Mouse (Mus musculus): ENCODE results near the gene Sult2a8. TPM values are rescaled to one million over a fixed set of nuclear protein-coding genes. Genes with fewer than 3 reads are reported as not detected.
"Not testable (repeated sequence)": the region's sequence is repeated elsewhere in the genome, so short reads cannot be mapped to it uniquely, and the experiment has no call there.

Gene Sult2a8
- not detected for total RNA-seq (2021)

- DNase-seq = no peak
- intact Hi-C loops (cut with DNase I) = no loop called here
Observed at GRCm38 (mm10) chr7:14446534-14446933, at the start of gene Sult2a8. Gene Sult2a8, minus strand, starts transcription at chr7:14446769.

- DNase-seq = no peak
- intact Hi-C loops (cut with DNase I) = no loop called here
Observed at GRCm38 (mm10) chr7:14494130-14494529, 47.6 kb upstream of the Sult2a8 start, which contains the start of gene Sult2a7. Gene Sult2a7, minus strand, starts transcription at chr7:14494230.

GRCm38 (mm10) chr7:14492886-14493285 is 46.3 kb upstream of the Sult2a8 start:
- no peak for DNase-seq
- intact Hi-C loops (cut with DNase I) = no loop called here

- intact Hi-C loops (cut with DNase I) = no loop called here
- DNase-seq = no peak
Observed at GRCm38 (mm10) chr7:14439581-14439980, 7.0 kb downstream of the Sult2a8 start.

GRCm38 (mm10) chr7:14438484-14438883 is 8.1 kb downstream of the Sult2a8 start:
- intact Hi-C loops (cut with DNase I) = no loop called here
- DNase-seq = no peak

GRCm38 (mm10) chr7:14438029-14438428 is 8.5 kb downstream of the Sult2a8 start:
- intact Hi-C loops (cut with DNase I) = no loop called here
- DNase-seq = no peak

GRCm38 (mm10) chr7:14399363-14399762 is 47.2 kb downstream of the Sult2a8 start:
- DNase-seq; intact Hi-C loops (cut with DNase I): not testable (repeated sequence)

GRCm38 (mm10) chr7:14396462-14396861 is 50.1 kb downstream of the Sult2a8 start:
- intact Hi-C loops (cut with DNase I) = no loop called here
- DNase-seq = no peak

Other genes starting within 250 kb of the Sult2a8 start
- gene Sult2a6, start 191.9 kb downstream of the Sult2a8 start, total RNA-seq (2021) = not detected
- gene Obox8, start 113.2 kb downstream of the Sult2a8 start, total RNA-seq (2021) = not detected
- gene Sult2a7, start 47.5 kb upstream of the Sult2a8 start, total RNA-seq (2021) = not detected
- gene Vmn1r90, start 116.7 kb upstream of the Sult2a8 start, total RNA-seq (2021) = under 1 TPM in 1 of 2 experiments, not detected in 1; 0.19 TPM
- not detected for gene Obox7, start 212.7 kb upstream of the Sult2a8 start, total RNA-seq (2021)

Data from heart, postnatal 36 days (tissue).